Mouse (Mus musculus) forebrain, embryonic 11.5 days (tissue): ENCODE results near the gene Sik3. TPM values are rescaled to one million over a fixed set of nuclear protein-coding genes. Genes with fewer than 3 reads are reported as not detected.

Experiments
- ATAC-seq: fragments of 200-750 bp; cut with Nextera tagmentation; replicated peaks from 2 replicates; pipeline ENCODE4 v1.8.0; 2017; ENCODE audit warnings: moderate TSS enrichment; ENCODE audit not compliant: low FRiP score
- DNase-seq: peaks from one replicate; pipeline ENCODE4 v3.0.0-alpha.2; 2017; ENCODE audit warnings: low spot score
- H3K27ac ChIP-seq: fragments of 300-500 bp; sonication (generic); 2 replicates; pipeline ENCODE4 v1.5.1; 2014; ENCODE audit warnings: low read depth, low read length
- H3K27me3 ChIP-seq: fragments of 300-500 bp; sonication (generic); 2 replicates; pipeline ENCODE4 v1.6.1; 2014; ENCODE audit warnings: mild to moderate bottlenecking, low read length, mixed read lengths; ENCODE audit not compliant: control insufficient read depth, insufficient read depth
- H3K36me3 ChIP-seq: fragments of 300-500 bp; sonication (generic); 2 replicates; pipeline ENCODE4 v1.6.1; 2014; ENCODE audit warnings: mild to moderate bottlenecking, low read length, moderate library complexity, mixed read lengths; ENCODE audit not compliant: control insufficient read depth, insufficient read depth
- H3K4me1 ChIP-seq: fragments of 300-500 bp; sonication (generic); replicated peaks from 2 replicates; pipeline ENCODE4 v1.6.1; 2014; ENCODE audit warnings: low read length, mixed read lengths; ENCODE audit not compliant: control insufficient read depth, insufficient read depth
- H3K4me2 ChIP-seq: fragments of 300-500 bp; sonication (generic); 2 replicates; pipeline ENCODE4 v1.6.1; 2014; ENCODE audit warnings: low read depth, mild to moderate bottlenecking, low read length, moderate library complexity, mixed read lengths; ENCODE audit not compliant: severe bottlenecking
- H3K4me3 ChIP-seq: fragments of 300-500 bp; sonication (generic); 2 replicates; pipeline ENCODE4 v1.5.1; 2014; ENCODE audit warnings: low read depth, low read length
- H3K9ac ChIP-seq: fragments of 300-500 bp; sonication (generic); 2 replicates; pipeline ENCODE4 v1.6.1; 2014; ENCODE audit warnings: low read length
- H3K9me3 ChIP-seq: fragments of 300-500 bp; sonication (generic); 2 replicates; pipeline ENCODE4 v1.6.1; 2016; ENCODE audit warnings: low read length, mixed read lengths; ENCODE audit not compliant: control insufficient read depth
- WGBS: fragments of 180-500 bp; shearing (Covaris S2); extraction: QIAGEN DNeasy Blood & Tissue Kit; methylation state at CpG from one replicate; pipeline ENCODE4 v1.1.7; 2014; 5-methylcytosine and 5-hydroxymethylcytosine counted together
- polyA plus RNA-seq: library from polyadenylated mRNA; unstranded; fragments of >200 nt; fragmentation: Nextera tagmentation; extraction: Ambion mirVana; gene quantifications from 2 replicates; pipeline ENCODE4 v1.2.1, GENCODE M21; 2014

Gene Sik3
- polyA plus RNA-seq, 1 experiment from 2014 or later: 11.3 TPM

- DNase-seq (no peak), ATAC-seq (no peak)
- 91% methylated on average over 9 of the region's 9 CpGs for WGBS
- Histone ChIP-seq H3K27me3 (no peaks in the 10 kb centered on the region), H3K4me3 (no peak overlapping the region), H3K4me1 (no peaks in the 10 kb centered on the region), H3K9ac (no peak overlapping the region), H3K4me2 (no peak overlapping the region), H3K27ac (no peak overlapping the region), H3K36me3 (no peaks in the 10 kb centered on the region), H3K9me3 (no peaks in the 10 kb centered on the region)
Observed at GRCm38 (mm10) chr9:46026058-46026849, 13.6 kb downstream of the Sik3 start.

GRCm38 (mm10) chr9:46027994-46028393, 15.4 kb downstream of the Sik3 start:
- no peak overlapping the region for H3K9ac ChIP-seq
- no peak overlapping the region for H3K4me3 ChIP-seq
- ATAC-seq: no peak
- WGBS: 37% methylated on average over 8 of the region's 8 CpGs
- no peaks in the 10 kb centered on the region for H3K27me3 ChIP-seq
- no peak overlapping the region for H3K4me2 ChIP-seq
- H3K36me3 ChIP-seq: no peaks in the 10 kb centered on the region
- H3K4me1 ChIP-seq: no peaks in the 10 kb centered on the region
- no peak overlapping the region for H3K27ac ChIP-seq
- DNase-seq: no peak
- H3K9me3 ChIP-seq: no peaks in the 10 kb centered on the region

- H3K4me1 ChIP-seq: no peaks in the 10 kb centered on the region
- no peaks in the 10 kb centered on the region for H3K27me3 ChIP-seq
- no peak overlapping the region for H3K4me3 ChIP-seq
- ATAC-seq (no peak), DNase-seq (no peak)
- no peaks in the 10 kb centered on the region for H3K36me3 ChIP-seq
- H3K9ac ChIP-seq: no peak overlapping the region
- H3K9me3 ChIP-seq: no peaks in the 10 kb centered on the region
- 78% methylated on average over 6 of the region's 6 CpGs for whole genome bisulfite sequencing
- H3K27ac ChIP-seq: no peak overlapping the region
- no peak overlapping the region for H3K4me2 ChIP-seq
Observed at GRCm38 (mm10) chr9:46029534-46029933, 16.9 kb downstream of the Sik3 start.

- no peak for DNase-seq
- Histone ChIP-seq H3K4me3 (no peak overlapping the region), H3K36me3 (no peaks in the 10 kb centered on the region), H3K4me1 (no peaks in the 10 kb centered on the region), H3K9ac (no peak overlapping the region), H3K27me3 (no peaks in the 10 kb centered on the region), H3K4me2 (no peak overlapping the region), H3K9me3 (no peaks in the 10 kb centered on the region), H3K27ac (no peak overlapping the region)
- ATAC-seq: no peak
- WGBS: 82% methylated on average over 5 of the region's 5 CpGs
Observed at GRCm38 (mm10) chr9:46030184-46030583, 17.6 kb downstream of the Sik3 start.

GRCm38 (mm10) chr9:46030968-46031367, 18.3 kb downstream of the Sik3 start:
- DNase-seq: no peak

GRCm38 (mm10) chr9:46032190-46032589, 19.6 kb downstream of the Sik3 start:
- no peak overlapping the region for H3K4me3 ChIP-seq
- 80% methylated on average over 6 of the region's 6 CpGs for WGBS
- no peak overlapping the region for H3K9ac ChIP-seq
- DNase-seq: no peak
- no peaks in the 10 kb centered on the region for H3K27me3 ChIP-seq
- H3K4me2 ChIP-seq: no peak overlapping the region
- no peaks in the 10 kb centered on the region for H3K4me1 ChIP-seq
- no peak for ATAC-seq
- no peak overlapping the region for H3K27ac ChIP-seq
- no peaks in the 10 kb centered on the region for H3K9me3 ChIP-seq
- H3K36me3 ChIP-seq: no peaks in the 10 kb centered on the region

More at GRCm38 (mm10) chr9:46030968-46031367, 18.3 kb downstream of the Sik3 start:
- no peak overlapping the region for H3K27ac ChIP-seq
- H3K4me3 ChIP-seq: no peak overlapping the region
- no peaks in the 10 kb centered on the region for H3K36me3 ChIP-seq
- no peak overlapping the region for H3K4me2 ChIP-seq
- ATAC-seq: no peak
- H3K4me1 ChIP-seq: no peaks in the 10 kb centered on the region
- no peaks in the 10 kb centered on the region for H3K27me3 ChIP-seq
- 78% methylated on average over 6 of the region's 6 CpGs for WGBS
- no peaks in the 10 kb centered on the region for H3K9me3 ChIP-seq
- no peak overlapping the region for H3K9ac ChIP-seq

DNA sequence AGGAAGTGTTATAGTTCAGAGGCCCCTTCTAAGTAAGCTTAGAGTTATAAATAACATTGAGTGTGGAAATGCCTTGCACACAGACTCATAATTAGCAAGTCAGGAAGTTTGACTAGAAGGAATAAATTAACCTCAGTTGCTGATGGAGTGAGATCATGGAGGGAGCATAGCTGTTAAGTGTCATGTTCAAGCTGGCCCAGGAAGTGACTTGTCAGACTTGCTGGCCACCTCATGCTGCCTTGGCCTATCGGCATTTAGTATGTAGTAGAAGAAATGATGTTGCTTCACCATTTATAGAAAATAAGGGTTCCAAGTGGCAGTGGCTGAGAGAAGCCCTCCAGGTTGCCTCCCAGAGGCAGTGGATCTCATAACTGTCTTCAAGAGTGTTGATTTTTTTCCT, 20.4 kb downstream of the Sik3 start:
- 92% methylated on average over 1 of the region's 1 CpGs for WGBS
- Histone ChIP-seq H3K27ac (no peak overlapping the region), H3K4me3 (no peak overlapping the region), H3K27me3 (no peaks in the 10 kb centered on the region), H3K36me3 (no peaks in the 10 kb centered on the region), H3K4me2 (no peak overlapping the region), H3K9me3 (no peaks in the 10 kb centered on the region), H3K4me1 (no peaks in the 10 kb centered on the region), H3K9ac (no peak overlapping the region)
- no peak for DNase-seq
- no peak for ATAC-seq

DNA sequence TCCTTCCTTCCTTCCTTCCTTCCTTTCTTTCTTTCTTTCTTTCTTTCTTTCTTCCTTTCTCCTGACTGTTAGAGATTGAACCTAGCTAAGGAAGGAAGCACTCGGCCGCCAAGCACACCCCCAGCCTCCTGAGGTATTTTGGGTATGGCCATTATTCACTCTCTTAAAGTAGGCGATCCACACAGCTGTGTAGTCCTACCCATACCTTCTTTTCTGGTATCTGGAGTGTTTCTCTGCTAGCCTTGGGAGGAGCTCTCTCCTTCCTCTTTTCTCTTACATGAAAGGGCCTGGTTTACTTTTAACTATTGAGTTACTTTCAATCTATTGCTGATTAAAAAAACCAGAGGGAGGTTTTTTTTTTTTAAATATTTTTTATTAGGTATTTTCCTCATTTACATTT, 21.2 kb downstream of the Sik3 start:
- DNase-seq (no peak), ATAC-seq (no peak)
- Histone ChIP-seq H3K27ac (no peak overlapping the region), H3K4me2 (no peak overlapping the region), H3K9ac (no peak overlapping the region), H3K4me1 (no peaks in the 10 kb centered on the region), H3K9me3 (no peaks in the 10 kb centered on the region), H3K36me3 (no peaks in the 10 kb centered on the region), H3K4me3 (no peak overlapping the region), H3K27me3 (no peaks in the 10 kb centered on the region)
- WGBS: 94% methylated on average over 3 of the region's 3 CpGs

DNA sequence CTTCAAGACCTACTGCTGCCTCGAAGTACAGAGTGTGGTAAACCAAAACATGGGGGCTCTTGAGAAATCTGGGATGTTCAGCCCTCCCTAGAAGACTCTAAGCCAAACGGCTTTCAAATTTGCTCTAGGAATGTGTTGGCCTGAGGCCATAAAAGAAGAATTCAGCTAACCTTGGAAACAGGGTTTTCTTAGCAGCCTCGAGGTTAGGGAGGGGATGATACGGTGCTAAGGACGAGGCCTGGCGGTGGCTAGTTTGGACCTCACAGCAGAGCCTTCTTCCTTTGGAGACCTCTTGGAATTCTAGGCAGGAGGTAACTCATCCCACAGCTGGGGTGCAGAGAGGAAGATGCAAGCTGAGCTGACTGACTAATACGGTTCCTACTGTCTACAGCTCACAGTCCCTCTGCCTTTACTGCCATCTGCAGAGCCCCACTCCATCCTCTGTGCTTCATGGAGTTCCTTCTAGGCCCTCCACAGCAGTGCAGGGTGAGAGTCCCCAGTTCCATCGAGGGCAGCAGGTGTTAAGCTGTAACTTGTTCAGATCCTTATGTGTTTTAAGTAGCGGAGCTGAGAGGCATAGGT, 22.8 kb downstream of the Sik3 start:
- H3K36me3 ChIP-seq: no peaks in the 10 kb centered on the region; the same call in 1 of the 2 replicates
- DNase-seq: no peak
- no peak overlapping the region for H3K4me2 ChIP-seq
- H3K4me1 ChIP-seq: no peaks in the 10 kb centered on the region
- no peak overlapping the region for H3K9ac ChIP-seq
- H3K4me3 ChIP-seq: no peak overlapping the region
- no peaks in the 10 kb centered on the region for H3K27me3 ChIP-seq
- ATAC-seq: no peak
- 82% methylated on average over 9 of the region's 9 CpGs for WGBS
- no peak overlapping the region for H3K27ac ChIP-seq
- no peaks in the 10 kb centered on the region for H3K9me3 ChIP-seq
